Mouse (Mus musculus) heart, embryonic 11.5 days (tissue): ENCODE measurements around the gene Galt. TPM values are rescaled to one million over a fixed set of nuclear protein-coding genes. Genes with fewer than 3 reads are reported as not detected.
A peak's percentile ranks its signal among the peaks of the same experiment; 100 is the strongest.
"Not testable (repeated sequence)": the region's sequence is repeated elsewhere in the genome, so short reads cannot be mapped to it uniquely, and the experiment has no call there.

Experiments
- ATAC-seq: fragments of 200-750 bp; cut with Nextera tagmentation; replicated peaks from 2 replicates; pipeline ENCODE4 v1.8.0; 2017; ENCODE audit warnings: moderate library complexity; ENCODE audit not compliant: insufficient number of reproducible peaks, low FRiP score, low TSS enrichment
- H3K27ac ChIP-seq: fragments of 300-500 bp; sonication (generic); 2 replicates; pipeline ENCODE4 v1.5.1; 2014; ENCODE audit warnings: mild to moderate bottlenecking, low read depth, low read length
- H3K27me3 ChIP-seq: fragments of 300-500 bp; sonication (generic); 2 replicates; pipeline ENCODE4 v1.6.1; 2014; ENCODE audit warnings: mild to moderate bottlenecking, low read length, mixed read lengths; ENCODE audit not compliant: control insufficient read depth, insufficient read depth
- H3K36me3 ChIP-seq: fragments of 300-500 bp; sonication (generic); 2 replicates; pipeline ENCODE4 v1.6.1; 2014; ENCODE audit warnings: mild to moderate bottlenecking, low read length, moderate library complexity, mixed read lengths; ENCODE audit not compliant: control insufficient read depth, insufficient read depth
- H3K4me1 ChIP-seq: fragments of 300-500 bp; sonication (generic); 2 replicates; pipeline ENCODE4 v1.6.1; 2014; ENCODE audit warnings: low read length; ENCODE audit not compliant: control insufficient read depth, insufficient read depth
- H3K4me2 ChIP-seq: fragments of 300-500 bp; sonication (generic); 2 replicates; pipeline ENCODE4 v1.6.1; 2014; ENCODE audit warnings: mild to moderate bottlenecking, moderate library complexity
- H3K4me3 ChIP-seq: fragments of 300-500 bp; sonication (generic); 2 replicates; pipeline ENCODE4 v1.5.1; 2014; ENCODE audit warnings: low read depth, low read length
- H3K9ac ChIP-seq: fragments of 300-500 bp; sonication (generic); 2 replicates; pipeline ENCODE4 v1.6.1; 2014; ENCODE audit warnings: mild to moderate bottlenecking, low read depth, low read length, moderate library complexity
- H3K9me3 ChIP-seq: fragments of 300-500 bp; sonication (generic); replicated peaks from 2 replicates; pipeline ENCODE4 v1.6.1; 2016; ENCODE audit warnings: low read length; ENCODE audit not compliant: control insufficient read depth
- WGBS: fragments of 180-500 bp; shearing (Covaris S2); extraction: QIAGEN DNeasy Blood & Tissue Kit; methylation state at CpG from one replicate; pipeline ENCODE4 v1.1.7; 2014; ENCODE audit not compliant: insufficient replicate concordance; 5-methylcytosine and 5-hydroxymethylcytosine counted together
- polyA plus RNA-seq: library from polyadenylated mRNA; unstranded; fragments of >200 nt; fragmentation: Nextera tagmentation; extraction: Ambion mirVana; gene quantifications from 2 replicates; pipeline ENCODE4 v1.2.1, GENCODE M21; 2014

Gene Galt
- polyA plus RNA-seq, 1 experiment from 2014 or later, result 65.1 TPM

GRCm38 (mm10) chr4:41774506-41774905, 19.5 kb downstream of the Galt start:
- not testable (repeated sequence) for ATAC-seq, H3K36me3 ChIP-seq, H3K27ac ChIP-seq, H3K9me3 ChIP-seq, H3K4me3 ChIP-seq, H3K27me3 ChIP-seq, H3K4me1 ChIP-seq, H3K9ac ChIP-seq
- 66% methylated on average over 3 of the region's 3 CpGs for WGBS
- peak overlapping the region; percentile 52 for H3K4me2 ChIP-seq

- not testable (repeated sequence) for H3K9ac ChIP-seq, H3K4me2 ChIP-seq, H3K27ac ChIP-seq, H3K4me1 ChIP-seq, H3K27me3 ChIP-seq, H3K36me3 ChIP-seq, H3K9me3 ChIP-seq, ATAC-seq, H3K4me3 ChIP-seq
- WGBS, result 65% methylated on average over 1 of the region's 1 CpGs
Observed at GRCm38 (mm10) chr4:41775840-41776239, 20.8 kb downstream of the Galt start.

GRCm38 (mm10) chr4:41781271-41781670, 26.2 kb downstream of the Galt start:
- not testable (repeated sequence) for H3K27ac ChIP-seq, H3K27me3 ChIP-seq, H3K9ac ChIP-seq, H3K4me3 ChIP-seq, H3K9me3 ChIP-seq, H3K4me2 ChIP-seq, ATAC-seq, H3K36me3 ChIP-seq, H3K4me1 ChIP-seq
- 23% methylated on average over 9 of the region's 9 CpGs for WGBS

GRCm38 (mm10) chr4:41781748-41782485, 26.9 kb downstream of the Galt start:
- not testable (repeated sequence) for H3K9me3 ChIP-seq, H3K4me1 ChIP-seq, H3K27me3 ChIP-seq, H3K4me3 ChIP-seq, H3K36me3 ChIP-seq, H3K27ac ChIP-seq, H3K9ac ChIP-seq, ATAC-seq
- 14% methylated on average over 14 of the region's 21 CpGs for WGBS
- H3K4me2 ChIP-seq, result peak overlapping the region; percentile 46

- not testable (repeated sequence) for H3K4me3 ChIP-seq, H3K36me3 ChIP-seq
Observed at GRCm38 (mm10) chr4:41782711-41783110, 27.7 kb downstream of the Galt start.

GRCm38 (mm10) chr4:41783197-41783596, 28.2 kb downstream of the Galt start:
- not testable (repeated sequence) for H3K9me3 ChIP-seq, H3K27ac ChIP-seq, H3K9ac ChIP-seq, H3K4me3 ChIP-seq, H3K4me1 ChIP-seq, ATAC-seq, H3K4me2 ChIP-seq, H3K36me3 ChIP-seq, H3K27me3 ChIP-seq
- WGBS, result 59% methylated on average over 3 of the region's 3 CpGs

More at GRCm38 (mm10) chr4:41782711-41783110, 27.7 kb downstream of the Galt start:
- not testable (repeated sequence) for H3K9ac ChIP-seq, H3K4me2 ChIP-seq, ATAC-seq, H3K9me3 ChIP-seq, H3K4me1 ChIP-seq, H3K27me3 ChIP-seq, H3K27ac ChIP-seq
- WGBS, result 49% methylated on average over 4 of the region's 4 CpGs

Other genes starting within 250 kb of the Galt start
- gene 1110017D15Rik, start 237.9 kb upstream of the Galt start, polyA plus RNA-seq, result not detected in 2 replicates
- 1.5 and 1.8 TPM in 2 replicates for gene Fam219a, start 185.7 kb upstream of the Galt start, polyA plus RNA-seq
- gene Dnaic1, start 185.5 kb upstream of the Galt start, polyA plus RNA-seq, result 1.2 TPM in 2 replicates
- 4.1 and 4.7 TPM in 2 replicates for gene Enho, start 114.9 kb upstream of the Galt start, polyA plus RNA-seq
- gene Cntfr, start 58.1 kb upstream of the Galt start, polyA plus RNA-seq, result 4.1 and 4.3 TPM in 2 replicates
- gene Il11ra1, start 55.2 kb upstream of the Galt start, polyA plus RNA-seq, result 128 and 137 TPM in 2 replicates
- 50.2 and 51.6 TPM in 2 replicates for gene Rpp25l, start 41.7 kb upstream of the Galt start, polyA plus RNA-seq
- 120 and 126 TPM in 2 replicates for gene Dctn3, start 32.1 kb upstream of the Galt start, polyA plus RNA-seq
- not detected in 2 replicates for gene Arid3c, start 24.1 kb upstream of the Galt start, polyA plus RNA-seq
- 69.9 and 76.8 TPM in 2 replicates for gene Sigmar1, start 929 bp downstream of the Galt start, polyA plus RNA-seq
- gene Ccl27a, start 19.0 kb downstream of the Galt start, polyA plus RNA-seq, result 42.6 and 42.7 TPM in 2 replicates
- not detected in 2 replicates for gene Gm21541, start 148.4 kb downstream of the Galt start, polyA plus RNA-seq
- 0.83 and 1.9 TPM in 2 replicates for gene Gm20878, start 186.3 kb downstream of the Galt start, polyA plus RNA-seq
- gene Fam205a4, start 210.8 kb downstream of the Galt start, polyA plus RNA-seq, result not detected in 2 replicates